Mouse (Mus musculus): ENCODE measurements around the gene Slit3.
A peak's percentile ranks its signal among the peaks of the same experiment; 100 is the strongest.

Gene Slit3

GRCm38 (mm10) chr11:35307992-35308391 lies 187.0 kb downstream of the Slit3 start:
- DNase-seq, result peak; percentile 61

DNA sequence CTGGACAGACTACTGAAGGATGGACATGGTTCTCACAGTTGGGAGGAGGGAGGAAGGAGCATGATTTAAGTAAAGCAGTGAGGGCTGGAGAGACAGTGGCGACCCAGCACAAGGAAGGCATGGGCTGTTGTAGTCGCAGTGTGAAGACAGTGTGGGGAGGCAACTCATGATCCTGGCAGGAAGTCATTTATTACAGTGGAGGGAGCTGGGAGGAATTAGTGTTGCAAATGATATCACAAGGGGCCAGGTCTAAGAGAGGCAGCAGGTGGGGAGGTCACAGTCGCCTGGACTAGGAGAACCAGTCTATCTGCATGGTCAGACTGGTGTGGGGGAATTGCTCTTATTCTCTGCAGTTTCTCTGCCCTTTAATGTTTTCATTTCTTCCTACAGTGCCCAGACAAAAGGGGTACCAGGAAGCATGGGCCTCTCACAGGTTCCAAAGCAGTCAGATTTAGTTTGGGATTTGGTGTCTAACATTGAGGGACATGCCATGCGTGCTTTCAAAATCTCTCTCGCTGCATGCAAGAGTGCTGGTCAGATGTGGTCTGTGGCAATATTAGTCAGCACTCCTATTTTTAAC lies 194.5 kb downstream of the Slit3 start:
- no peak for DNase-seq

- DNase-seq, result no peak
Measured at GRCm38 (mm10) chr11:35317221-35317620, 196.2 kb downstream of the Slit3 start.

DNA sequence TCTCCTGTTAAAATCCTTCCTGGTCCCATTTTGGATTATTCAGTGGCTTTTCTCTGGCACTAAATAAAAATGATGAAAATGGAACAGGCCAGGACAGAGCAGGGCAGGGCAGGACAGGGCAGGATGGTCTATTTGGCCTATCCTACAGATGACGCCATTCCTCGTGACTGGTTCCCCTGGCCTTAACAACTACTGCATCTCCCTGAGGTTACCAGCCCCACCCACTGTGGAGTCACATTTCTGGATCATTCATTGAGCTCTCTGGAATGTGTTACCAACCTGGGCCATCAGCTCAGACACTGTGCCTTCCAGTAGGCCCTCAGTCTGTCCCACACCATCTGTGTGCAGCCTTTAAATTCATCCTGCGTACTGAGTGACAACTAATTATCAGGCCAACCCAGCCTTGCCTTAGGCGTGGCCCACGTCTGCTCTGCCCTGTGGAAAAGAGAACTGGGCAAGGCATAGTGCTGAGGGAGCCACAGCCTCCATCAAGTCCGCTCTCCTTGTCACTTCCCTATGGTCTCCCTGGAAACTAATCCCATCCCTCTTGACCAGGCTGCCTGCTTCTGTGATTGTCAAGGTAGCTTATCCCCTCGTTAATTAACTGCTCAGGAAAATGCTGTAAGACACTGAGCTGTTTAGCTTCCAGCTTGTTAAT lies 196.9 kb downstream of the Slit3 start:
- no peak for DNase-seq

DNA sequence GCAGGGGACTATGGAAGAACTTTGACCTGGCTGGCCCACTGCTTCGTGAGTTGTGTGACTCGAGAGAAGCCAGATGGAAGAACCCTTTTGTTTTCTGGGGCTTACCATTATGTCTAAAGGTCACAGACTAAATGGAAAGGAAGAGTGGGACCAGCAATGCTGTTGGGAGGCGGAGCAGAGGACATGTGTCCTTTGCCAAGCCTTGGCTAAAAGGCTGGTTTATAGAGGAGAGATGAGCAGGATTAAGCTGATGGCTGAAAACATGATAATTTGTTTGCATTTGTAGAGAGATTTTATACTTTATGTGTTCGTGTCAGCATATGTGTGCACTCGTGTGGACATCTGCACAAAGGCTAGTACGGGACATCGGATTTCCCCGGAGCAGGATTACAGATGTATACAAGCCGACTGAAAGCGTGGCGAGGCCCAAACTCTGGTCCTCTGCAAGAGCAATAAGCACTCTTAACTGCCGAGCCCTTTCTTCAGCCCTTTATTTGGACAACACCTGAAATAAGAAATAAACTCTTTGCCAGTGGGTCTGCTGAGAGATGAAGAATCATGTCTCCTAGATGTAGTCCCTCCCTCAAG lies 197.5 kb downstream of the Slit3 start:
- DNase-seq, result no peak

- DNase-seq, result no peak
Measured at GRCm38 (mm10) chr11:35320518-35320917, 199.5 kb downstream of the Slit3 start.

GRCm38 (mm10) chr11:35324397-35324796 lies 203.4 kb downstream of the Slit3 start:
- DNase-seq, result no peak

GRCm38 (mm10) chr11:35325131-35325995 lies 204.3 kb downstream of the Slit3 start:
- DNase-seq, result no peak

GRCm38 (mm10) chr11:35326346-35326745 lies 205.3 kb downstream of the Slit3 start:
- no peak for DNase-seq

DNA sequence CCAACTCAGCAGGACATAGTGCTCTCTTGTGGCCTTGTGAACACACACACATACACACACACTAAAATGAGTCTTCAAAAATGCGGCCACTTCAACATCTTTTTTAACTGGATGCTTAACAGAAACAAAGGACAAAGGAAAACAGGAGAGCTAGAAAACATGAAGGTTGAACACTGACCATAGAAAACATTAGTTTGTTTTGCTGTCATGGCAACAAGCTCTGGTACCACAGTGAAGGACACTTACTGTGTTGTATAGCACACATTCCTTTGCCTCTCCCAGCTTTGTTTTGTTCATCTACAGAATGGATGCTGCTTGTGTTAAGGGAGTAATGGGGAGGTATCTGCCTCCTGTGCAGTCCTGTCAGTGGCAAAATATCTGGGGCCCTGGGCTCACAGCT lies 206.9 kb downstream of the Slit3 start:
- DNase-seq, result no peak

GRCm38 (mm10) chr11:35331476-35331875 lies 210.5 kb downstream of the Slit3 start:
- no peak for DNase-seq

- DNase-seq, result peak; percentile 88
Measured at GRCm38 (mm10) chr11:35336558-35336957, 215.5 kb downstream of the Slit3 start.

- peak; percentile 87 for DNase-seq
Measured at GRCm38 (mm10) chr11:35337493-35337892, 216.5 kb downstream of the Slit3 start.

DNA sequence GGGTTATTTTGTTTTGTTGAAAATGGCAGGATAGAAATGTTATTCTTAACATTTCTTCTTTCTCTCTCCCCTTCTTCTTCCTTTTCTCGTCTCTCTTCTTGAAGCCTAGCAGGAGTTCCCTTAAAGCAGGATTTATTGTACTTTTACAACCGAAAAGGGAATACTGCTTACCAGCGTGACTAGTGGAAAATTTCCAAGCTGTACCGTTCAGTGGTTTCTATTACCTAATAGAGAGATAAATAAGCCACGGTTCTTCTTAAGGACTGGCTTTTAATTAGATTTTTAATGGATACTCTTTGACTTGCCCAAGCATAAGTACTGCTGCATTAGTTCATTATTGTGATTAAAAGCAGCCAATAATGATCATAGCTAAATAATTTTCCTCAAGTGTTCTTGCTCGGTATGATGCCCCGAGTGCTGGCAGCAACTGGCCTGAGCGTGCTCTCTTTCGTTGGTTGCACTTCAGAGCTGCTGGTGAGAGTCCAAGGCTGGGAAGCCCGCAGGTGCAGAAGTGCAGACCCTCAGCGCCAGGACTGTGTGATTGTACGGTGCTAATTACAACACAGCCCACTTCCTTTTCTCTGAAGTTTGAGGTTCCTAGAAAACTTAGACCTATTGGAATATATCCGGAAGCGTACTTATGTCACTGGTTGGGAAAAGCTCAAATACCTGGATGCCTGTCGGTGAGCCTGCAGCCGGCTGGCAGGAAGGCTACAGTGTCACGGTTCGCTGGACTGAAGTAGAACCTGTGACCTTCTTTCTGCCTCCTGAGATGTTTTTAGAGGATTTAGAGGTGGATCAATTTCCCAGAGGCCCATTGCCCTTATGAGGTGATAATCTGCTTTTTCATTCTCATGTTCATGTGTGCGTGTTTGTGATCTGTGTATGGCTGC lies 217.1 kb downstream of the Slit3 start:
- DNase-seq, result peak; percentile 28

DNA sequence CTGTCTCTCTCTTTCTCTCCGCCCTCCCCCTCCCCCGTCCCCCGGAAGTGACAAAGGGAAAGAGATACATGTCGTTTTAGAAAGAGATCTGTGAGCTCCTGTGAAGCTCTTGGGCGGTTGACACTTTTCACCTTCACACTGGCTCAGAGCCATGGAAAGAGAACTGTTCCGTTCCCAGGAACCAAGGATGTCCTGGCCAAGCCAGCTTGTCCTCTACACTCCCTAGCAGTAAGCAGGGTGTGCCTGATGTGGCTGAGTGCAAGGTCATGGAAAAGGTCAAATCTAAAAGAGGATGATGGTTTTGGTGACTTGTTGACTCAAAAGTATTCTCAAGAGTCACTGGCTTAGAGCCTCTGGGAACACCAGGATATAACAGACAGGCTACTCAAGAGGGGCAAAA lies 219.7 kb downstream of the Slit3 start:
- DNase-seq, result no peak

DNA sequence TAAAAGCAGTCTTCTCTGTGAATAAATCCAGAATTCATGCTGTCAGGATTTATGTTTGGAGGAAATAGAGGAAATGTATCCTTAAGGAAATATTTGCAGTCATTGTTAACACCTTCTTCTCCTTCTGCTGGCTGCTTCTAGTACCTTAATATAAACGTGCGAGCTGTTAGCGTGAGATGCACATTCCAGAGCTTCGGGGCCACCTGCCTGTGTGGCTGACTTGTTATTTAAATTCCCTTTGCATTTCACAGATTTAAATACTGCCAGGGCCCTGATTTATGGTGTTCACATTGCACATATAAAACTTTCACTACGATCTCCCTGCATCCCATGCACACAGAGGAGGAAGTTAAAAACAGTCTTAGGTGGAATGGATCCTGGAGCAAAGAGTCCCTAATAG lies 221.5 kb downstream of the Slit3 start:
- DNase-seq, result no peak

GRCm38 (mm10) chr11:35345696-35346480 lies 224.9 kb downstream of the Slit3 start:
- DNase-seq, result peak; percentile 35

- no peak for DNase-seq
Measured at GRCm38 (mm10) chr11:35348099-35348498, 227.1 kb downstream of the Slit3 start.

DNA sequence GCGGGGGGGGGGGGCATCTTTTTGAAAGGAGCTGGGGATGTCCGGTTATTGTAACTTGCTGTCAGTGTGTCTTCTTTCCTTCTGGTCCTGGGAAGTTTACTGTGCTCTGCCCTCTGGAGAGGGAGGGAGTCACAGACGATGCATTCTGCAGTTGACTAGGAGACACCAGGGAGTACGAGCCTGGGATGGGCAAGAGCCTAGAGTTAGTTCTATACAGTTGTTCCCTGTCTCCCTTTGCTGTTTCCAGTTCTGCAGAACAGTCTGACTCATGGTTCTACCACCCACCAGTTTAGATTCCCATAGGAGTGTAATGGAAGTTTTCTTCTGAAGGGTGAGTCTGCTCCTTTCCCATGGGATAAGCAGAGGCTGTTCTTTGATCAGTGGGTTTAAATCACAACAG lies 229.9 kb downstream of the Slit3 start:
- no peak for DNase-seq

DNA sequence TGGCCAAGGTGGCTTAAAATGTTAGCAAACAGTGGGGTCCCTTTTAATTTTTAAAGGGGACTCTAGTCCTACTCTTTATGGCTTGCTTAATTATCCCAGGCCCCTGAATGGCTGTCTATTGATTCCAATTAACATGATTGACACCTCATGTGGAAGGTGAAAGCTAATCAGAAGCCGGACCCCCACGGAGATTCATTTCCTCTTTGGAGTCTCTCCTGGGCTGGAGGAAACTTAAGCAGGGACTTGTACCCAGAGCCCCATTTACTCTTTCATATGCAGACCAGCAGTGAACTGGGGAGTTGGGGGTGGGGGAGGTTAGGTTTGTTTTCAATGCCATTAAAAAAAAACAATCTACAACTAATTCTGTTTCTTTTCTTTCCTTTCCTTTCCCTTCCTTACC lies 230.4 kb downstream of the Slit3 start:
- DNase-seq, result no peak

- DNase-seq, result no peak
Measured at GRCm38 (mm10) chr11:35355811-35356210, 234.8 kb downstream of the Slit3 start.

DNA sequence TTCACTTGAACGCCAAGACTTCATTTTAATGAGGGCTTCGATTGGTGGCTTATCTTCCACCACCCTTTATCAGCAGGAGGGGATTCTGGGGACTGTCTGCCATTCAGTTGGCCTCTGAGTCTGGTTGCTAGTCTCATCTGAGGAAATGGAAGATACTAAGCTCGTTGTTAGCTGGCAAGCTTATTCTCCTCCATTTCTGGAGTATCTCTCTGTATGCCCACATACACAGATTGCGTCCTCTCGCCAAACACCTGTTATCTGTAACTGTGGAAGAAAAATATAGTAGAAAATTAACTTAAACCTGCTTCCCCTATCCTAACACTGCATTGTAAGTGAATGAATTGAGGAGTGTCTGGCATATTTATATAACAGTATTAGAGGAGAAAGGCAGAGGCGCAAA lies 240.0 kb downstream of the Slit3 start:
- no peak for DNase-seq
